Mouse (Mus musculus): Measurements from ENCODE around the gene Mapk7.

The Mapk7 gene

GRCm38 (mm10) chr11:61465422-61465821 lies 28.8 kb downstream of the Mapk7 start:
- no peak for DNase-seq (ENCODE audit: extremely low spot score, low spot score)

DNA sequence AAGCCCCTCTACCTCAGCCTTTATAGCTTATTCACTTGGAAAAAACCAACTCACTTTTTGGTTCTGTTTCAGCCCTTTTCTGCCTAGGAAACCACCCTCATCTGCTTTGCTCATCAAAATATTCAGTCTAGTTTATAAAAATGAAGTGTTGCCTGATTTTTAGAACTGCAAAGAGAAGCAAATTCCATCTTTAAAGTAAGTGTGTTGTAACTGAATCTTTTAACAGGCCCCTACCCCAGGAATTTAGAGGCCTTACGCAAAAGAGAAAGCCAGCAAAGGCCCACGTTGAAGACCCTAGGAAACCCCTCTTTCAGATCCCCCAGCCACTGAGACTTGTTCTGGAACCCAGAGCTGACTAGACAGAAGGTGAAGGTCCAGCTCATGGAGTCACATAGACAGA lies 30.1 kb downstream of the Mapk7 start:
- no peak for DNase-seq (ENCODE audit: extremely low spot score, low spot score)

DNA sequence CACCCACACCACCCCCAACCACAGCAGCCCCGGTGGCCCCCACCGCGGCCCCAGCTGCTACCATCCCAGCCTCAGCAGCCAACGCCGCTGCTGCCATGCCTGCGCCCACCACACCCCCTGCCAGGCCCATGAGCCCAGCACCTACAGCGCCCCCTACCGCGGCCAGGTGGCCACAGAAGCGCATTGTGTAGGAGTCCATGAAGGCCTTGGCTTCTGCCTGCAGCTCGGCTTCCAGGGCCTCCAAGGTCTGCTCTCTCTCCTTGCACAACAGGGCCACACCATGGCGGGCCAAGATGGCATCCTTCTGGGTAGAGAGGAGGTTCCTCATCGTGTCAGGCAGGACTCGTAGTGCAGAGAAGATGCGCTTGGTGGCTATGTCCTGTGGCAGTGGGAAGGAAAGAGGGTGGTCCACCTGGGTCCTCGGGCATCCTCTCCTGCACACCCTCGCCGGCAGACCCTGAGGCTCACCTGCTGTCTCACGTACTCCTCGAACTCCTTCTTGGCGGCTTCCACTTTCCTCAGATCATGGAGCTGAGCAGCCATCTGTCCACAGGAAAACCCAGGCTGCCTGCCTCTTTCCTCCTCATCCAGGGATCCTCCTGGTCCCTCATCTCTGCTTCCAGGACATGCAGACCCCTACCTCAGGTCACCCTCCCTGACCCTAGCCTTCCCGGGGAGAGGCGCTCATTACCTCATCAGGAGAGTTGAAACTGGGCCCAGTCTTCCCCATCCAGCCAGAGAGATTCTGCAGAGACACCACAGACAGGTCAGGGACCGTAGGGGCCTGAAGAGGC lies 44.5 kb downstream of the Mapk7 start:
- no peak for DNase-seq (ENCODE audit: extremely low spot score, low spot score)

GRCm38 (mm10) chr11:61448599-61449225 lies 45.5 kb downstream of the Mapk7 start:
- DNase-seq (ENCODE audit: extremely low spot score, low spot score), result no peak

DNA sequence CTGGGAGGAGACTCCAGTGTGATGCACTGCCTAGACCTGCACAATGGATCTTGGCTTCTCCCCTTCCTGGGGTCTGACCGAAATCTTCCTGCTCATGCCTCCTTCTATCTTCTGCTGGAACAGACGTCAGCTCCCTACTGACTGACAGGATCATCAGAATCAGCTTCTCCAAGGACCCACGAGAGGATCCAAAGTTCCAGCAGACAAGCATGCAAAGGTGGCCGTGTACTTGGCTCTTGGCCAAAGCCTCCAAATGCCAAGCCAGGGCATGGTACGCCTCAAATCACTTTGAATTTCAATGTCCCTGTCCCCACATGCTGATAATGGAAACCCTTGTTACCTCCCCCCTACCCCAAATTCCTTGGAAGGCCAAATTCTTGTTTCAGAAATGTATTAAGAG lies 46.2 kb downstream of the Mapk7 start:
- DNase-seq (ENCODE audit: extremely low spot score, low spot score), result no peak

DNA sequence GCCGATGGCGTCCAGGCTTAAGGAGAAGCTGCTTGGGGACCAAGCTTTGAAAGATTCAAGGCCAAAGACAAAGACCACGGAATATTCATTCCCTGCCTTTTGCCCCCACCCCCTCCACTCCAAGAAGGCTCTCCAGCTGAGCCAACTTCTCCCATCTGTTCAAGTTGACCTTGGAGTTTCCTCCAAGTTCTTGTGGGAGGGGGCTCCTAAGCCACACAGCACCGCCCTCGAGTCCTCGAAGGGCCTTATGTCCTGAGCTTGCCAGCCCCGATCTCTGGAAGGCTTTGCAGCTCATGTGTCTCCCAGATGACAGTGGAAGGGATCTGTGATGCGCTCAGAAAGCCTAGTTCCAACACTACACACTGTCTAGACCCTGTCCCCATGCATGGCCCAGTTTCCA lies 46.9 kb downstream of the Mapk7 start:
- DNase-seq (ENCODE audit: extremely low spot score, low spot score), result no peak

DNA sequence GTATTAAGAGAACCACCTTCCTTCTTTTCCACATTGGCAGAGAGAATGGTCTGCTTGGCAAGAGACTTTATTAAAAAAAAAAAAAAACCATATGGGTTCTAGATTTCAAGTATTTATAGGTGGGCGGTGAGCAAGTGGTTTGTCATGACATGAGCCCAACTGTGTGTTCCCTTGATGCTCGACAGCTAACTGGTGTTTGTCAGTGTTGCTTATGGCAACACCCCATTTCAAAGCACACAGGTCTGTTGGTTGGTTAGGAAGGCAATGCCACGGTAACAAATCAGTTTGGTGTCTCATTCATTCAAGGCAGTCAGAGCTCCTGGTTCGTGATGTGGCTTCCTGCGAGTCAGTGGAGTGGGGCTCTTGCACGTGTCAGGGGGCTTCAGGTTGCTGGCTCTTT lies 50.4 kb downstream of the Mapk7 start:
- DNase-seq (ENCODE audit: extremely low spot score, low spot score), result no peak

DNA sequence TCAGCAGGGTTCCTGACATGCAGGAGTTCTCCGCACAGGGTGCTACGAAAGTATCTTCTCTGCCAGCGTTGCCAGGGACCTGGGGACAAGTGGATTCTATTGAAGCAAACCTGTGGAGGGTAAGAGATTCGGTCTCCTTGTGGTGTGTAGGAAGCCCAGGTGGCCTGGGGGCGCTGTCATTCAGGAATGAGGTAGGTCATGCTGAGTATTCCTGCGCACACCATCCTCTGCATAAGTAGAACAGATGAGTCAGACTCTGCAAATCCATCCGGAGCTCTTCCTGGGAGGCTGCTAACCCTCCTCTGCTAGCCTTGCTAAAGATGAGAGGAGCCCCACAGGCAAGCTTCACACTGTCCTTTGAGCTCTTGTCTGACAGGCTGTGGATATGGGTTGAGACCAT lies 52.5 kb downstream of the Mapk7 start:
- no peak for DNase-seq (ENCODE audit: extremely low spot score, low spot score)

GRCm38 (mm10) chr11:61440416-61440815 lies 53.8 kb downstream of the Mapk7 start:
- DNase-seq (ENCODE audit: extremely low spot score, low spot score), result no peak

- no peak for DNase-seq (ENCODE audit: extremely low spot score, low spot score)
These were observed 55.0 kb downstream of the Mapk7 start for GRCm38 (mm10) chr11:61439170-61439569.
